Mouse (Mus musculus) heart, embryonic 11.5 days (tissue): Measurements from ENCODE around the gene Rpap3. TPM values are rescaled to one million over a fixed set of nuclear protein-coding genes. Genes with fewer than 3 reads are reported as not detected.

Source experiments
- ATAC-seq: fragments of 200-750 bp; cut with Nextera tagmentation; replicated peaks from 2 replicates; pipeline ENCODE4 v1.8.0; 2017; ENCODE audit warnings: moderate library complexity; ENCODE audit not compliant: insufficient number of reproducible peaks, low FRiP score, low TSS enrichment
- H3K27ac ChIP-seq: fragments of 300-500 bp; sonication (generic); 2 replicates; pipeline ENCODE4 v1.5.1; 2014; ENCODE audit warnings: mild to moderate bottlenecking, low read depth, low read length
- H3K27me3 ChIP-seq: fragments of 300-500 bp; sonication (generic); 2 replicates; pipeline ENCODE4 v1.6.1; 2014; ENCODE audit warnings: mild to moderate bottlenecking, low read length, mixed read lengths; ENCODE audit not compliant: control insufficient read depth, insufficient read depth
- H3K36me3 ChIP-seq: fragments of 300-500 bp; sonication (generic); 2 replicates; pipeline ENCODE4 v1.6.1; 2014; ENCODE audit warnings: mild to moderate bottlenecking, low read length, moderate library complexity, mixed read lengths; ENCODE audit not compliant: control insufficient read depth, insufficient read depth
- H3K4me1 ChIP-seq: fragments of 300-500 bp; sonication (generic); 2 replicates; pipeline ENCODE4 v1.6.1; 2014; ENCODE audit warnings: low read length; ENCODE audit not compliant: control insufficient read depth, insufficient read depth
- H3K4me2 ChIP-seq: fragments of 300-500 bp; sonication (generic); 2 replicates; pipeline ENCODE4 v1.6.1; 2014; ENCODE audit warnings: mild to moderate bottlenecking, moderate library complexity
- H3K4me3 ChIP-seq: fragments of 300-500 bp; sonication (generic); 2 replicates; pipeline ENCODE4 v1.5.1; 2014; ENCODE audit warnings: low read depth, low read length
- H3K9ac ChIP-seq: fragments of 300-500 bp; sonication (generic); 2 replicates; pipeline ENCODE4 v1.6.1; 2014; ENCODE audit warnings: mild to moderate bottlenecking, low read depth, low read length, moderate library complexity
- H3K9me3 ChIP-seq: fragments of 300-500 bp; sonication (generic); replicated peaks from 2 replicates; pipeline ENCODE4 v1.6.1; 2016; ENCODE audit warnings: low read length; ENCODE audit not compliant: control insufficient read depth
- WGBS: fragments of 180-500 bp; shearing (Covaris S2); extraction: QIAGEN DNeasy Blood & Tissue Kit; methylation state at CpG from one replicate; pipeline ENCODE4 v1.1.7; 2014; ENCODE audit not compliant: insufficient replicate concordance; 5-methylcytosine and 5-hydroxymethylcytosine counted together
- polyA plus RNA-seq: library from polyadenylated mRNA; unstranded; fragments of >200 nt; fragmentation: Nextera tagmentation; extraction: Ambion mirVana; gene quantifications from 2 replicates; pipeline ENCODE4 v1.2.1, GENCODE M21; 2014

Rpap3 gene
- polyA plus RNA-seq, 1 experiment from 2014 or later, result 30.5 TPM

GRCm38 (mm10) chr15:97748964-97749363 lies 43.3 kb upstream of the Rpap3 start:
- no peak overlapping the region for H3K9ac ChIP-seq
- ATAC-seq, result no peak

GRCm38 (mm10) chr15:97748309-97748708 lies 42.7 kb upstream of the Rpap3 start:
- H3K9ac ChIP-seq, result no peak overlapping the region
- H3K4me2 ChIP-seq, result peak overlapping the region; percentile 12; the same call in 1 of the 2 replicates
- 24% methylated on average over 10 of the region's 10 CpGs for WGBS

More at GRCm38 (mm10) chr15:97748964-97749363, 43.3 kb upstream of the Rpap3 start:
- Histone ChIP-seq H3K27me3 (no peaks in the 10 kb centered on the region), H3K4me3 (no peak overlapping the region), H3K27ac (peak overlapping the region; percentile 10; the same call in 1 of the 2 replicates), H3K4me2 (no peak overlapping the region), H3K36me3 (peaks cover 2% of the 10 kb centered on the region; the same call in 1 of the 2 replicates), H3K9me3 (no peaks in the 10 kb centered on the region), H3K4me1 (peaks cover 44% of the 10 kb centered on the region)
- 81% methylated on average over 4 of the region's 4 CpGs for WGBS

GRCm38 (mm10) chr15:97747486-97747885 lies 41.9 kb upstream of the Rpap3 start:
- Histone ChIP-seq H3K27me3 (no peaks in the 10 kb centered on the region), H3K4me2 (no peak overlapping the region), H3K36me3 (peaks cover 2% of the 10 kb centered on the region; the same call in 1 of the 2 replicates), H3K4me3 (no peak overlapping the region), H3K27ac (no peak overlapping the region), H3K9me3 (no peaks in the 10 kb centered on the region), H3K9ac (no peak overlapping the region), H3K4me1 (peaks cover 48% of the 10 kb centered on the region)
- no peak for ATAC-seq
- WGBS, result 70% methylated on average over 4 of the region's 4 CpGs

More at GRCm38 (mm10) chr15:97748309-97748708, 42.7 kb upstream of the Rpap3 start:
- H3K36me3 ChIP-seq, result peaks cover 2% of the 10 kb centered on the region; the same call in 1 of the 2 replicates
- ATAC-seq, result no peak
- no peaks in the 10 kb centered on the region for H3K27me3 ChIP-seq
- H3K4me1 ChIP-seq, result peaks cover 45% of the 10 kb centered on the region
- H3K27ac ChIP-seq, result peak overlapping the region; percentile 10
- no peak overlapping the region for H3K4me3 ChIP-seq
- no peaks in the 10 kb centered on the region for H3K9me3 ChIP-seq

GRCm38 (mm10) chr15:97746748-97747147 lies 41.1 kb upstream of the Rpap3 start:
- no peak overlapping the region for H3K4me3 ChIP-seq
- H3K4me2 ChIP-seq, result no peak overlapping the region
- H3K36me3 ChIP-seq, result peaks cover 2% of the 10 kb centered on the region; the same call in 1 of the 2 replicates
- no peak for ATAC-seq
- peaks cover 55% of the 10 kb centered on the region for H3K4me1 ChIP-seq
- H3K27me3 ChIP-seq, result no peaks in the 10 kb centered on the region
- H3K27ac ChIP-seq, result no peak overlapping the region
- WGBS, result 76% methylated on average over 24 of the region's 24 CpGs
- H3K9me3 ChIP-seq, result no peaks in the 10 kb centered on the region
- H3K9ac ChIP-seq, result no peak overlapping the region

- Histone ChIP-seq H3K27ac (no peak overlapping the region), H3K9ac (no peak overlapping the region), H3K4me2 (no peak overlapping the region), H3K9me3 (no peaks in the 10 kb centered on the region), H3K36me3 (peaks cover 2% of the 10 kb centered on the region; the same call in 1 of the 2 replicates), H3K27me3 (no peaks in the 10 kb centered on the region), H3K4me3 (no peak overlapping the region), H3K4me1 (peaks cover 58% of the 10 kb centered on the region)
- no peak for ATAC-seq
- WGBS, result 85% methylated on average over 10 of the region's 10 CpGs
Measured at GRCm38 (mm10) chr15:97746278-97746677, 40.7 kb upstream of the Rpap3 start.

- Histone ChIP-seq H3K4me3 (no peak overlapping the region), H3K36me3 (peaks cover 2% of the 10 kb centered on the region; the same call in 1 of the 2 replicates), H3K9ac (0 out of 2 replicates have a peak overlapping the region, but pooled peaks have one; percentile 34), H3K27ac (no peak overlapping the region), H3K9me3 (no peaks in the 10 kb centered on the region), H3K4me1 (peaks cover 53% of the 10 kb centered on the region), H3K4me2 (no peak overlapping the region), H3K27me3 (no peaks in the 10 kb centered on the region)
- WGBS, result 58% methylated on average over 10 of the region's 10 CpGs
- no peak for ATAC-seq
Measured at GRCm38 (mm10) chr15:97745331-97745730, 39.7 kb upstream of the Rpap3 start.

GRCm38 (mm10) chr15:97744930-97745329 lies 39.3 kb upstream of the Rpap3 start:
- WGBS, result 64% methylated on average over 10 of the region's 10 CpGs
- H3K9ac ChIP-seq, result no peak overlapping the region

GRCm38 (mm10) chr15:97743961-97744525 lies 38.4 kb upstream of the Rpap3 start:
- no peak overlapping the region for H3K4me3 ChIP-seq

More at GRCm38 (mm10) chr15:97744930-97745329, 39.3 kb upstream of the Rpap3 start:
- Histone ChIP-seq H3K4me2 (no peak overlapping the region), H3K36me3 (peaks cover 2% of the 10 kb centered on the region; the same call in 1 of the 2 replicates), H3K4me1 (peaks cover 49% of the 10 kb centered on the region), H3K4me3 (no peak overlapping the region), H3K27ac (no peak overlapping the region), H3K9me3 (no peaks in the 10 kb centered on the region), H3K27me3 (no peaks in the 10 kb centered on the region)
- ATAC-seq, result no peak

More at GRCm38 (mm10) chr15:97743961-97744525, 38.4 kb upstream of the Rpap3 start:
- 57% methylated on average over 12 of the region's 12 CpGs for WGBS
- Histone ChIP-seq H3K4me2 (no peak overlapping the region), H3K4me1 (peaks cover 44% of the 10 kb centered on the region), H3K27me3 (no peaks in the 10 kb centered on the region), H3K9me3 (no peaks in the 10 kb centered on the region), H3K27ac (peak overlapping the region; percentile 22; the same call in 1 of the 2 replicates), H3K36me3 (peaks cover 2% of the 10 kb centered on the region; the same call in 1 of the 2 replicates), H3K9ac (0 out of 2 replicates have a peak overlapping the region, but pooled peaks have one; percentile 22)
- ATAC-seq, result peak; percentile 23; the same call in 1 of the 2 replicates
